Mouse (Mus musculus): ENCODE results near the gene Myh7b. TPM values are rescaled to one million over a fixed set of nuclear protein-coding genes. Genes with fewer than 3 reads are reported as not detected.

The Myh7b gene
- total and polyA plus RNA-seq, 3 experiments, result 0.51 TPM; not detected in 2

GRCm38 (mm10) chr2:155662390-155662789, 51.4 kb downstream of the Myh7b start:
- Histone ChIP-seq H3K4me1 (ENCODE audit: control insufficient read depth in 1 of 2, insufficient read depth in 2 of 2) (no peaks in the 10 kb centered on the region), H3K36me3 (replicated peaks in 1 of 2; ENCODE audit: control insufficient read depth in 1 of 2, insufficient read depth in 1 of 2, low read length in 1 of 2) (peaks cover 59 to 86% of the 10 kb centered on the region in 2 experiments), H3K27ac (ENCODE audit: insufficient read depth, low read depth) (no peak overlapping the region), H3K4me2 (ENCODE audit: insufficient read depth, low read depth, poor library complexity, severe bottlenecking) (no peak overlapping the region), H3K9me3 (replicated peaks; ENCODE audit: low read length) (no peaks in the 10 kb centered on the region), H3K79me2 (replicated peaks; ENCODE audit: control insufficient read depth, extremely low read depth, insufficient read depth, poor library complexity, severe bottlenecking) (no peaks in the 10 kb centered on the region), H3K27me3 (replicated peaks) (no peaks in the 10 kb centered on the region), H3K9ac (ENCODE audit: insufficient read depth, low read depth) (no peak overlapping the region), H3K4me3 (replicated peaks in 1 of 3; ENCODE audit: low read depth in 2 of 3, low read length in 2 of 3, poor library complexity in 1 of 3) (no peak overlapping the region)
- dilution Hi-C loops (cut with MboI; ENCODE audit: extremely low pct_ligation_motif_present, extremely low pct_unique_long_range_greater_than_20kb, low sequenced_read_pairs), result no loop called here
- in situ Hi-C loops (cut with MboI; ENCODE audit: low pct_ligation_motif_present, low pct_unique_long_range_greater_than_20kb, low sequenced_read_pairs), result no loop called here
- TF ChIP-seq UBTF (IDR thresholded peaks at IDR 0.05; ENCODE audit: low read depth, low read length) (no peak), RCOR1 (conservative IDR thresholded peaks at IDR 0.05; ENCODE audit: low read depth, low read length) (no peak), NRF1 (IDR thresholded peaks at IDR 0.05; ENCODE audit: low read depth, low read length) (no peak), EP300 (IDR thresholded peaks at IDR 0.05; ENCODE audit: low read length) (no peak), NELFE (IDR thresholded peaks at IDR 0.05; ENCODE audit: low read depth, low read length) (no peak), ZMIZ1 (IDR thresholded peaks at IDR 0.05; ENCODE audit: low read depth, low read length) (no peak), BHLHE40 (IDR thresholded peaks at IDR 0.05; ENCODE audit: low read depth, low read length) (no peak), MAZ (IDR thresholded peaks at IDR 0.05; ENCODE audit: low read depth, low read length) (no peak), POLR2AphosphoS2 (IDR thresholded peaks at IDR 0.05; ENCODE audit: low read depth, low read length) (no peak), CHD2 (IDR thresholded peaks at IDR 0.05; ENCODE audit: low read length) (no peak), KAT2A (IDR thresholded peaks at IDR 0.05; ENCODE audit: insufficient replicate concordance, low read length) (no peak), CHD1 (IDR thresholded peaks at IDR 0.05; ENCODE audit: low read depth, low read length) (no peak), HCFC1 (IDR thresholded peaks at IDR 0.05; ENCODE audit: low read depth, low read length) (no peak), CTCF (conservative IDR thresholded peaks at IDR 0.05 in 1 of 2, IDR thresholded peaks at IDR 0.05 in 1 of 2; ENCODE audit: low read depth in 2 of 2, low read length in 2 of 2) (no peak), MEF2A (IDR thresholded peaks at IDR 0.05; ENCODE audit: borderline replicate concordance, low read depth, low read length) (no peak), ZNF384 (IDR thresholded peaks at IDR 0.05; ENCODE audit: low read depth, low read length) (no peak)
- no peak for DNase-seq (ENCODE audit: extremely low read depth)

DNA sequence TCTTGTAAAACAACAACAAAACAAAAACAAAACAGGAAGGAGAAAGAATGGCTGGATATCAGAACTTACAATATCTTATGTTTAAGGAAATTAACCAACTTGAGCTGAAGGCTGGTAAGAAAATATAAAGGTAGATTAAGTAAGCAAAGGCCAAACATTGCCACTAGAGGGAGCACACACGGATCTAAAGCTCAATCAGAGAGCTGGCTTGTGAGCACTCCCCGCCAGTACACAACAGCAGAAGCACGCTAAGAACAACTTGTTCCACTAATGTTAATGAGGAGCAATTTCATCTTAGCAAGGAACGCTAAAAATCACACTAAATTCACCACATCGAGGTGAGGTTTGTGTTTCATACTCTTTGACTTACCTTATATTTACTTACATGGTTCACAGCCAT, 52.1 kb downstream of the Myh7b start:
- no peaks in the 10 kb centered on the region for H3K9me3 ChIP-seq (replicated peaks; ENCODE audit: low read length)
- in situ Hi-C loops (cut with MboI; ENCODE audit: low pct_ligation_motif_present, low pct_unique_long_range_greater_than_20kb, low sequenced_read_pairs), result no loop called here
- H3K4me1 ChIP-seq (ENCODE audit: control insufficient read depth in 1 of 2, insufficient read depth in 2 of 2), result no peaks in the 10 kb centered on the region
- peak; percentile 49 for DNase-seq (ENCODE audit: extremely low read depth)
- no peak overlapping the region for H3K27ac ChIP-seq (ENCODE audit: insufficient read depth, low read depth)
- H3K4me3 ChIP-seq (replicated peaks in 1 of 3; ENCODE audit: low read depth in 2 of 3, low read length in 2 of 3, poor library complexity in 1 of 3), result no peak overlapping the region
- no peaks in the 10 kb centered on the region for H3K79me2 ChIP-seq (replicated peaks; ENCODE audit: control insufficient read depth, extremely low read depth, insufficient read depth, poor library complexity, severe bottlenecking)
- H3K36me3 ChIP-seq (replicated peaks in 1 of 2; ENCODE audit: control insufficient read depth in 1 of 2, insufficient read depth in 1 of 2, low read length in 1 of 2), result peaks cover 53 to 85% of the 10 kb centered on the region in 2 experiments
- H3K9ac ChIP-seq (ENCODE audit: insufficient read depth, low read depth), result no peak overlapping the region
- dilution Hi-C loops (cut with MboI; ENCODE audit: extremely low pct_ligation_motif_present, extremely low pct_unique_long_range_greater_than_20kb, low sequenced_read_pairs), result no loop called here
- TF ChIP-seq SMC3 (IDR thresholded peaks at IDR 0.05; ENCODE audit: low read depth, low read length), result peak; percentile 68
- no peak for TF ChIP-seq ETS1 (conservative IDR thresholded peaks at IDR 0.05; ENCODE audit: low read depth, low read length)
- TF ChIP-seq CTCF (conservative IDR thresholded peaks at IDR 0.05 in 1 of 2, IDR thresholded peaks at IDR 0.05 in 1 of 2; ENCODE audit: low read depth in 2 of 2, low read length in 2 of 2), result peak; percentile 65 to 77
- peak; percentile 24 for TF ChIP-seq RAD21 (IDR thresholded peaks at IDR 0.05; ENCODE audit: low read depth, low read length)
- TF ChIP-seq POLR2AphosphoS2 (IDR thresholded peaks at IDR 0.05; ENCODE audit: low read depth, low read length), result no peak
- no peak for TF ChIP-seq ZMIZ1 (IDR thresholded peaks at IDR 0.05; ENCODE audit: low read depth, low read length)
- no peak for TF ChIP-seq KAT2A (IDR thresholded peaks at IDR 0.05; ENCODE audit: insufficient replicate concordance, low read length)
- peak; percentile 16; the same call in 1 of the 2 replicates for TF ChIP-seq IRF4 (IDR thresholded peaks at IDR 0.05; ENCODE audit: low read depth, low read length)
- TF ChIP-seq BHLHE40 (IDR thresholded peaks at IDR 0.05; ENCODE audit: low read depth, low read length), result no peak
- no peak for TF ChIP-seq TCF12 (IDR thresholded peaks at IDR 0.05; ENCODE audit: low read depth, low read length)
- H3K27me3 ChIP-seq (replicated peaks), result no peaks in the 10 kb centered on the region
- H3K4me2 ChIP-seq (ENCODE audit: insufficient read depth, low read depth, poor library complexity, severe bottlenecking), result no peak overlapping the region

All from CH12.LX (cell line).